Mouse (Mus musculus): Measurements from ENCODE around the gene Letm1. TPM values are rescaled to one million over a fixed set of nuclear protein-coding genes. Genes with fewer than 3 reads are reported as not detected.
A peak's percentile ranks its signal among the peaks of the same experiment; 100 is the strongest.

The Letm1 gene
- 100 to 1,000 TPM; 108 to 113 TPM for total RNA-seq (2021)

GRCm38 (mm10) chr5:33782345-33782998 lies at the start of gene Letm1:
TSS of gene Letm1 (minus strand) at chr5:33782817.
- peak; percentile 96 to 98 for DNase-seq (ENCODE audit: low spot score in 2 of 2)
- intact Hi-C loops (cut with DNase I): loop anchor here (1.0 kb wide), 1 partner anchor 38 kb away; the partner anchor contains the start of gene Nsd2

GRCm38 (mm10) chr5:33830832-33831231 lies 48.2 kb upstream of the Letm1 start:
- DNase-seq (ENCODE audit: low spot score in 2 of 2): no peak
- intact Hi-C loops (cut with DNase I): no loop called here

GRCm38 (mm10) chr5:33829958-33830357 lies 47.3 kb upstream of the Letm1 start:
- intact Hi-C loops (cut with DNase I): no loop called here
- DNase-seq (ENCODE audit: low spot score in 2 of 2): no peak

GRCm38 (mm10) chr5:33828107-33828506 lies 45.5 kb upstream of the Letm1 start:
- no peak for DNase-seq (ENCODE audit: low spot score in 2 of 2)
- intact Hi-C loops (cut with DNase I): no loop called here

- intact Hi-C loops (cut with DNase I): no loop called here
- DNase-seq (ENCODE audit: low spot score in 2 of 2): no peak
Observed at GRCm38 (mm10) chr5:33826001-33826400, 43.4 kb upstream of the Letm1 start.

- intact Hi-C loops (cut with DNase I): loop anchor here (5.0 kb wide), 1 partner anchor 115 kb away; the partner anchor contains the start of gene Nelfa
- no peak for DNase-seq (ENCODE audit: low spot score in 2 of 2)
Observed at GRCm38 (mm10) chr5:33822456-33822855, 39.8 kb upstream of the Letm1 start.

- intact Hi-C loops (cut with DNase I): loop anchor here (5.0 kb wide), 1 partner anchor 115 kb away; the partner anchor contains the start of gene Nelfa
- no peak for DNase-seq (ENCODE audit: low spot score in 2 of 2)
Observed at GRCm38 (mm10) chr5:33821901-33822427, 39.3 kb upstream of the Letm1 start.

- peak; percentile 60 to 68 for DNase-seq (ENCODE audit: low spot score in 2 of 2)
- intact Hi-C loops (cut with DNase I): loop anchor here (1.0 to 5.0 kb wide), 2 partner anchors 39 to 116 kb away; partner anchors contain the start of genes Letm1 and Nelfa
Observed at GRCm38 (mm10) chr5:33820733-33821621, 38.4 kb upstream of the Letm1 start.

- peak; percentile 92 to 96 for DNase-seq (ENCODE audit: low spot score in 2 of 2)
Observed at GRCm38 (mm10) chr5:33819876-33820732, 37.5 kb upstream of the Letm1 start, which contains the start of gene Nsd2. TSS of gene Nsd2 (plus strand) at chr5:33820725.

GRCm38 (mm10) chr5:33819141-33819875 lies 36.7 kb upstream of the Letm1 start:
- peak; percentile 35 for DNase-seq (ENCODE audit: low spot score in 2 of 2)
- intact Hi-C loops (cut with DNase I): no loop called here

More at GRCm38 (mm10) chr5:33819876-33820732, 37.5 kb upstream of the Letm1 start, which contains the start of gene Nsd2:
- intact Hi-C loops (cut with DNase I): loop anchor here (1.0 to 5.0 kb wide), 2 partner anchors 38 to 117 kb away; partner anchors contain the start of genes Letm1 and Nelfa

GRCm38 (mm10) chr5:33818104-33818503 lies 35.5 kb upstream of the Letm1 start:
- no peak for DNase-seq (ENCODE audit: low spot score in 2 of 2)
- intact Hi-C loops (cut with DNase I): no loop called here

- no peak for DNase-seq (ENCODE audit: low spot score in 2 of 2)
- intact Hi-C loops (cut with DNase I): no loop called here
Observed at GRCm38 (mm10) chr5:33816008-33816725, 33.5 kb upstream of the Letm1 start.

- intact Hi-C loops (cut with DNase I): no loop called here
- DNase-seq (ENCODE audit: low spot score in 2 of 2): no peak
Observed at GRCm38 (mm10) chr5:33811519-33811918, 28.9 kb upstream of the Letm1 start.

GRCm38 (mm10) chr5:33803337-33803736 lies 20.7 kb upstream of the Letm1 start:
- intact Hi-C loops (cut with DNase I): no loop called here
- DNase-seq (ENCODE audit: low spot score in 2 of 2): no peak

GRCm38 (mm10) chr5:33791912-33792643 lies 9.5 kb upstream of the Letm1 start:
- DNase-seq (ENCODE audit: low spot score in 2 of 2): no peak
- intact Hi-C loops (cut with DNase I): no loop called here

- intact Hi-C loops (cut with DNase I): loop anchor here (1.0 kb wide), 1 partner anchor 37 kb away; the partner anchor contains the start of gene Nsd2
- no peak for DNase-seq (ENCODE audit: low spot score in 2 of 2)
Observed at GRCm38 (mm10) chr5:33782999-33783390, 378 bp upstream of the Letm1 start.

- intact Hi-C loops (cut with DNase I): loop anchor here (1.0 kb wide), 1 partner anchor 38 kb away; the partner anchor contains the start of gene Nsd2
- DNase-seq (ENCODE audit: low spot score in 2 of 2): no peak
Observed at GRCm38 (mm10) chr5:33781964-33782344, 663 bp downstream of the Letm1 start.
